Mouse (Mus musculus): Measurements from ENCODE around the gene Tlr3. TPM values are rescaled to one million over a fixed set of nuclear protein-coding genes. Genes with fewer than 3 reads are reported as not detected.

Gene Tlr3
- polyA plus RNA-seq, 1 experiment: 0.68 TPM

DNA sequence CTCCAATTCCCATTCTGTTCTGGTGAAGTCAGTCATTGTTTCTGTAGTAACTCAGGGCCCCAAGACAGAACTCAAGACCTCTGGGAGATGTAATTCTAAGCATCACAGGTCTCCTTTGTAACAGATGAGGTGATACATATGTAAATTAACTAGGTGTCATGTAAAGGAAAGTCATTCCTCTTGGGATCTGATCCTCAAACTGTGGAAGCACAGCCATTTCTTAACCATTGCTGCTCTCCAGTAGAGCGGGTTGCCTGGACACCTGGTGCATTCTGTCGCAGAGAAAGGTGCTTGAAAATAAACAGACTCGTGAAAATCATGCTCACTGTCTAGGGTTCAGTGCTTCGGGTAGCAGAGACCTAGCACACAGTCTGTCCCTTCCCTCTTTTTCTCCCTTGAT lies 30.3 kb downstream of the Tlr3 start:
- no peak overlapping the region for H3K27ac ChIP-seq (ENCODE audit: control insufficient read depth, insufficient read depth, low read depth, low read length)
- H3K27me3 ChIP-seq (ENCODE audit: control insufficient read depth, insufficient read depth, low read length): no peaks in the 10 kb centered on the region
- TF ChIP-seq POLR2A (IDR thresholded peaks at IDR 0.05; ENCODE audit: control insufficient read depth, low read depth, low read length): no peak
- TF ChIP-seq CTCF (IDR thresholded peaks at IDR 0.05; ENCODE audit: control insufficient read depth, insufficient read depth, insufficient replicate concordance, low read depth, low read length): no peak
- no peaks in the 10 kb centered on the region for H3K36me3 ChIP-seq (ENCODE audit: control insufficient read depth, insufficient read depth, low read length)
- no peak overlapping the region for H3K4me3 ChIP-seq (ENCODE audit: control insufficient read depth, low read depth, low read length)
- peaks cover 9% of the 10 kb centered on the region for H3K4me1 ChIP-seq (ENCODE audit: control insufficient read depth, insufficient read depth, low read length)

- H3K4me1 ChIP-seq (ENCODE audit: control insufficient read depth, insufficient read depth, low read length): no peaks in the 10 kb centered on the region
- H3K4me3 ChIP-seq (ENCODE audit: control insufficient read depth, low read depth, low read length): no peak overlapping the region
- no peaks in the 10 kb centered on the region for H3K36me3 ChIP-seq (ENCODE audit: control insufficient read depth, insufficient read depth, low read length)
- no peaks in the 10 kb centered on the region for H3K27me3 ChIP-seq (ENCODE audit: control insufficient read depth, insufficient read depth, low read length)
- no peak overlapping the region for H3K27ac ChIP-seq (ENCODE audit: control insufficient read depth, insufficient read depth, low read depth, low read length)
- TF ChIP-seq POLR2A (IDR thresholded peaks at IDR 0.05; ENCODE audit: control insufficient read depth, low read depth, low read length) (no peak), CTCF (IDR thresholded peaks at IDR 0.05; ENCODE audit: control insufficient read depth, insufficient read depth, insufficient replicate concordance, low read depth, low read length) (no peak)
Observed at GRCm38 (mm10) chr8:45374071-45374470, 36.8 kb downstream of the Tlr3 start.

GRCm38 (mm10) chr8:45367154-45367553 lies 43.7 kb downstream of the Tlr3 start:
- no peaks in the 10 kb centered on the region for H3K36me3 ChIP-seq (ENCODE audit: control insufficient read depth, insufficient read depth, low read length)
- peaks cover 3% of the 10 kb centered on the region for H3K4me1 ChIP-seq (ENCODE audit: control insufficient read depth, insufficient read depth, low read length)
- H3K27me3 ChIP-seq (ENCODE audit: control insufficient read depth, insufficient read depth, low read length): no peaks in the 10 kb centered on the region; the same call in 1 of the 2 replicates
- no peak overlapping the region for H3K27ac ChIP-seq (ENCODE audit: control insufficient read depth, insufficient read depth, low read depth, low read length)
- TF ChIP-seq CTCF (IDR thresholded peaks at IDR 0.05; ENCODE audit: control insufficient read depth, insufficient read depth, insufficient replicate concordance, low read depth, low read length): no peak
- no peak for TF ChIP-seq POLR2A (IDR thresholded peaks at IDR 0.05; ENCODE audit: control insufficient read depth, low read depth, low read length)
- no peak overlapping the region for H3K4me3 ChIP-seq (ENCODE audit: control insufficient read depth, low read depth, low read length)

DNA sequence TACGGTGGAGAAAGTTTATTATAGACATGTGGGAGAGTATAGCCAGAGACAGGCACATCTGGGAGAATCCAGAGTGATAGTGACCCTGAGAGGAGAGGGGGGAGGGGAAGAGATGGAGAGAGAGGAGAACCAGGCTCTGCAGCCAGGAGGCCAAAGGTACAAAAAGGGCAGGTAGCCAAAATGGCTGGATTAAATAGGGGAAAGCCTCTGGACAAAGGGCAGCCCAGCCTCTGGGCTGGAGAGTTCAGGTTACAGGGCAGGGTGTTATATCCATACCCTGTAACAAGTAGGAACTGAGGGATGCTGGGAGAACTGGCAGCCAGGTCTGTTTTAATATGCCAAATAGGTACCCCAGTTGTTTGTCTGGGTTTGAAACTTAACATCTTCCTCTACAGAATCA lies 47.7 kb downstream of the Tlr3 start:
- Histone ChIP-seq H3K4me1 (ENCODE audit: control insufficient read depth, insufficient read depth, low read length) (peaks cover 13% of the 10 kb centered on the region), H3K27me3 (ENCODE audit: control insufficient read depth, insufficient read depth, low read length) (peaks cover 3% of the 10 kb centered on the region; the same call in 1 of the 2 replicates), H3K27ac (ENCODE audit: control insufficient read depth, insufficient read depth, low read depth, low read length) (no peak overlapping the region), H3K4me3 (ENCODE audit: control insufficient read depth, low read depth, low read length) (no peak overlapping the region), H3K36me3 (ENCODE audit: control insufficient read depth, insufficient read depth, low read length) (no peaks in the 10 kb centered on the region)
- no peak for TF ChIP-seq POLR2A (IDR thresholded peaks at IDR 0.05; ENCODE audit: control insufficient read depth, low read depth, low read length)
- no peak for TF ChIP-seq CTCF (IDR thresholded peaks at IDR 0.05; ENCODE audit: control insufficient read depth, insufficient read depth, insufficient replicate concordance, low read depth, low read length)

DNA sequence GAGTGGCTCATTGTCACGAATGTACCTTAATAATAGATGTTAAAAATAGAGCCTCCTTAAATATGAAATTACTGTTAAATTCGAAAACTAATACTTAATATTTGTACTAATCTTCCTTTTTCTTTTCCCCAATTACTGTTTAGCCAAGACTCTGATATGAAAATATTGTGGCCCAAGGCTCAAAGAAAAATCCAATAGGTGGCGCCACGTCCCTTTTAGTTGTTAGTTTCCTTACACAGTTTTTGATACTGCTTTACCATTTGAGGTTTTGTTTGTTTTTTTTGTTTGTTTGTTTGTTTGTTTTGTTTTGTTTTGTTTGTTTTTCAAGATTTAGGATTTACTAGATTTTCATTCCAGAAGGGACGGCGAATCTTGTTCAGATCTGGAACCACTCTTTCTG lies 48.6 kb downstream of the Tlr3 start:
- no peak for TF ChIP-seq POLR2A (IDR thresholded peaks at IDR 0.05; ENCODE audit: control insufficient read depth, low read depth, low read length)
- no peak for TF ChIP-seq CTCF (IDR thresholded peaks at IDR 0.05; ENCODE audit: control insufficient read depth, insufficient read depth, insufficient replicate concordance, low read depth, low read length)
- H3K4me3 ChIP-seq (ENCODE audit: control insufficient read depth, low read depth, low read length): no peak overlapping the region
- peaks cover 3% of the 10 kb centered on the region; the same call in 1 of the 2 replicates for H3K27me3 ChIP-seq (ENCODE audit: control insufficient read depth, insufficient read depth, low read length)
- H3K4me1 ChIP-seq (ENCODE audit: control insufficient read depth, insufficient read depth, low read length): peaks cover 13% of the 10 kb centered on the region
- H3K36me3 ChIP-seq (ENCODE audit: control insufficient read depth, insufficient read depth, low read length): no peaks in the 10 kb centered on the region
- no peak overlapping the region for H3K27ac ChIP-seq (ENCODE audit: control insufficient read depth, insufficient read depth, low read depth, low read length)

DNA sequence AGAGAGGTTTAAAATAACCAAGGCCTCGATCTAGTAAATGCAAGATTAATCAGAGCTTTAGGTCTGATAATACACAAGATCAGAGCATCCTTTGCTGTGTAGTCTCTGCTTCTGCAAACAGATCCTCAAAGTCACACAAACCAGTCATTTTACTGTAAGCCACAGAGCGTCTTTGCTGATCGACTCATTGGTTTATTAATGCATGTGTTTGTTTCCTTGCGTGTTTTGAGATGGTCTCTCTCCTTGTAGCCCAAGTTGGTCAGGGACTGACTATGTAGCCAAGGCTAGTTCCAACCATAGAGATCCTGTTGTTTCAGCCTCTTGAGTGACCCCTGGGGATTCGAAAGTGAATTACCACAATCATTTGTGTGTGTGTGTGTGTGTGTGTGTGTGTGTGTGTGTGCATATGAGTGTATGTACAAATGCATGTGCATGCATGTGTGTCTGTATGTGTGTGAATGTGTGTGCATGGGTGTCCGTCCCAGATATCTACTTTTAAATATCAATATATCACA lies 51.7 kb downstream of the Tlr3 start:
- no peak overlapping the region for H3K27ac ChIP-seq (ENCODE audit: control insufficient read depth, insufficient read depth, low read depth, low read length)
- H3K4me3 ChIP-seq (ENCODE audit: control insufficient read depth, low read depth, low read length): no peak overlapping the region
- no peaks in the 10 kb centered on the region for H3K36me3 ChIP-seq (ENCODE audit: control insufficient read depth, insufficient read depth, low read length)
- peaks cover 13% of the 10 kb centered on the region for H3K4me1 ChIP-seq (ENCODE audit: control insufficient read depth, insufficient read depth, low read length)
- no peak for TF ChIP-seq POLR2A (IDR thresholded peaks at IDR 0.05; ENCODE audit: control insufficient read depth, low read depth, low read length)
- TF ChIP-seq CTCF (IDR thresholded peaks at IDR 0.05; ENCODE audit: control insufficient read depth, insufficient read depth, insufficient replicate concordance, low read depth, low read length): no peak
- H3K27me3 ChIP-seq (ENCODE audit: control insufficient read depth, insufficient read depth, low read length): peaks cover 3% of the 10 kb centered on the region; the same call in 1 of the 2 replicates

DNA sequence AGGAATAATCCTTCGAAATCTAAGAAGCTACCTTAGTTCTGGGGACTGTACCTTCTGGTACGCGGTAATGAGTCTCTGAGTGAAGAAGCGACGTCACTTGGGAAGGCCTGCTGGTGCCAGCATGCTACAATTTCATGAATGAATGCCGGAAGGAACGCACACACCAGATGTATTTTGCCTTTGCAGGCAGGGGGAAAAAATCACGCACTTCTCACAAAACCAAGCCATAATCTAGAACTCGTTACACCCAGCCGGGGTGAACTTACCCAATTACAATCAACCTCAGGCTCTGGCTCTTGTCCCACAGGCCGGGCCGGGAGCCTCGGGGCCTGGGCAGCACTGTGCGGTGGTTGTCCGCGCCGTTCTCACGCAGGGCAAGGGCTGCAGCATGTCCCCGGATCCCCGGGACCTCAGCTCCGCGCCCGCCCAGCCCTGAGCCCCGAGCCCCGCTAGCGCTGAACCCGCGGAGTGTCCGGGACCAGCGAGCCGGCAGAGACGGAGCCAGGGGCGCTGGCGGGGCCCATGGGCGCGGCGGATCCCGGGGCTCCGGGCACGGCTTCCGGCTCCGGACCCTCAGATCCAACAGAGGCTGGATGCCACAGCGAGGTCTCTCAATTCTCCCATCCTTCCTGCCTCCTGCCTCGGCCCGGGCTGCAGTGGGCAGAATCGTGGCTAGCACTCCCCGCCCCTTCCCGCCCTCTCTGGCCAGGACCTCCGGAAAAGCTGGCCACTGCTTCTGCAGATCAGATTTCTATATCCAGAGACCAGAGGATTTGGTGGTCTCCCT lies 52.6 kb downstream of the Tlr3 start:
- Histone ChIP-seq H3K4me1 (ENCODE audit: control insufficient read depth, insufficient read depth, low read length) (peaks cover 11% of the 10 kb centered on the region), H3K36me3 (ENCODE audit: control insufficient read depth, insufficient read depth, low read length) (no peaks in the 10 kb centered on the region), H3K4me3 (ENCODE audit: control insufficient read depth, low read depth, low read length) (peak overlapping the region; percentile 52), H3K27ac (ENCODE audit: control insufficient read depth, insufficient read depth, low read depth, low read length) (no peak overlapping the region), H3K27me3 (ENCODE audit: control insufficient read depth, insufficient read depth, low read length) (peaks cover 3% of the 10 kb centered on the region; the same call in 1 of the 2 replicates)
- no peak for TF ChIP-seq POLR2A (IDR thresholded peaks at IDR 0.05; ENCODE audit: control insufficient read depth, low read depth, low read length)
- no peak for TF ChIP-seq CTCF (IDR thresholded peaks at IDR 0.05; ENCODE audit: control insufficient read depth, insufficient read depth, insufficient replicate concordance, low read depth, low read length)

Measured in testis, adult 2 months (tissue).